Mouse (Mus musculus): ENCODE results near the gene Fam129c. TPM values are rescaled to one million over a fixed set of nuclear protein-coding genes. Genes with fewer than 3 reads are reported as not detected.

Fam129c gene
- polyA plus RNA-seq, 1 experiment from 2014 or later = 6.9 TPM

DNA sequence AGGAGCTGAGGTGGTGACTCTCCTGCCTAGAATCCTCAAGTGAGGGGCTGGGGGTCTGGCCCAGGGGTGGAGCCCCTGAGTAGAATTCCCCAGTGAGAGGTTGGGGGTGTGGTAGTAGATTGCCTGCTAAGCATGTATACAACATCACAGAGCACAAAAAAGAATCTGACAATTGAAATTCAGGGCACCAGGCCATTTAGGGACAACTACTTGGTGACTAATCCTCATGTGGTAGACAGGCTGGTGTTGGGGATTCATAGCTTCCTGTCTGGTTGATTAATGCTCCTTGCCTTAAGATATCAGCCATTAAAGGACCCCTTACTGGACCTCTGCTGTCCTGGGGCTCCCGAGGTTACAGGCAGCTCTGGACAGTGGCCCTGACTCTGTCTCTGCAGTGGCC, 18.4 kb upstream of the Fam129c start:
- Histone ChIP-seq H3K4me2 (no peak overlapping the region), H3K4me3 (no peak overlapping the region), H3K27ac (peak overlapping the region; percentile 35; the same call in 1 of the 2 replicates), H3K9ac (no peak overlapping the region), H3K4me1 (replicated peaks) (peaks cover 19% of the 10 kb centered on the region), H3K27me3 (peaks cover 13% of the 10 kb centered on the region; the same call in 1 of the 2 replicates), H3K9me3 (no peaks in the 10 kb centered on the region), H3K36me3 (peaks cover 32% of the 10 kb centered on the region)
- ATAC-seq (ENCODE audit: low FRiP score) = no peak
- WGBS = 89% methylated on average over 1 of the region's 1 CpGs

- 0 out of 2 replicates have a peak, but pooled peaks have one; percentile 11 for ATAC-seq (ENCODE audit: low FRiP score)
- peak overlapping the region; percentile 35; the same call in 1 of the 2 replicates for H3K27ac ChIP-seq
These were observed 18.0 kb upstream of the Fam129c start for GRCm38 (mm10) chr8:71579476-71579875.

GRCm38 (mm10) chr8:71580201-71580600, 17.2 kb upstream of the Fam129c start:
- peaks cover 13% of the 10 kb centered on the region; the same call in 1 of the 2 replicates for H3K27me3 ChIP-seq
- ATAC-seq (ENCODE audit: low FRiP score) = peak; percentile 46; the same call in 1 of the 2 replicates
- H3K4me2 ChIP-seq = no peak overlapping the region
- H3K9ac ChIP-seq = no peak overlapping the region
- no peak overlapping the region for H3K4me3 ChIP-seq
- 26% methylated on average over 9 of the region's 9 CpGs for WGBS
- no peak overlapping the region for H3K27ac ChIP-seq
- peaks cover 13% of the 10 kb centered on the region for H3K4me1 ChIP-seq (replicated peaks)
- H3K9me3 ChIP-seq = no peaks in the 10 kb centered on the region
- H3K36me3 ChIP-seq = peaks cover 44% of the 10 kb centered on the region

More at GRCm38 (mm10) chr8:71579476-71579875, 18.0 kb upstream of the Fam129c start:
- Histone ChIP-seq H3K4me2 (no peak overlapping the region), H3K9me3 (no peaks in the 10 kb centered on the region), H3K4me3 (no peak overlapping the region), H3K9ac (no peak overlapping the region), H3K27me3 (peaks cover 13% of the 10 kb centered on the region; the same call in 1 of the 2 replicates), H3K36me3 (peaks cover 37% of the 10 kb centered on the region), H3K4me1 (replicated peaks) (peaks cover 15% of the 10 kb centered on the region)
- WGBS = 86% methylated on average over 14 of the region's 14 CpGs

- Histone ChIP-seq H3K27ac (no peak overlapping the region), H3K4me2 (no peak overlapping the region), H3K9ac (no peak overlapping the region), H3K9me3 (no peaks in the 10 kb centered on the region), H3K27me3 (no peaks in the 10 kb centered on the region), H3K4me1 (replicated peaks) (peaks cover 12% of the 10 kb centered on the region), H3K36me3 (peaks cover 44% of the 10 kb centered on the region), H3K4me3 (no peak overlapping the region)
- WGBS = 78% methylated on average over 2 of the region's 2 CpGs
- no peak for ATAC-seq (ENCODE audit: low FRiP score)
These were observed 10.6 kb upstream of the Fam129c start for GRCm38 (mm10) chr8:71586891-71587290.

- Histone ChIP-seq H3K4me2 (no peak overlapping the region), H3K4me1 (replicated peaks) (peaks cover 25% of the 10 kb centered on the region), H3K4me3 (no peak overlapping the region), H3K9ac (no peak overlapping the region), H3K9me3 (no peaks in the 10 kb centered on the region), H3K36me3 (peaks cover 39% of the 10 kb centered on the region), H3K27ac (no peak overlapping the region), H3K27me3 (no peaks in the 10 kb centered on the region)
- WGBS = 74% methylated on average over 3 of the region's 3 CpGs
- ATAC-seq (ENCODE audit: low FRiP score) = no peak
These were observed 8.7 kb upstream of the Fam129c start for GRCm38 (mm10) chr8:71588762-71589161.

DNA sequence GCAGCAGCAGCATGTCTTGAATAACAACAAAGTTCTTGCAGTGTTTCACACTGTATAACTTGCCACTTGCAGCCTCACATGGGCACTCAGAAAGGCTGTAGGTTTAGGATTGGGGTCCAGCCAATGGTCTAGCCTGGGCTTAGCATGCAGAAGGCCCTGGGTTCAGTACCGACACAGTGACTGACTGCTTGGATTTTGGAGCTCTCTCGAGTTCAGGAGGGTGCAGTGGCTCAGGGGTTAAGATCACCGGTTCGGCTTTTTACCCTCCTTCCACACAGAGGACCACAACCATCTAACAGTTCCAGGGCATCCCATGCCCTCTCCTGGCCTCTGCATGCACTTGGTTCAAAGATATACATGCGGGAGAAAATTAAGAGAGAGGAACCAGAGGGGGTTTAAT, 6.4 kb upstream of the Fam129c start:
- Histone ChIP-seq H3K27ac (peak overlapping the region; percentile 99), H3K9me3 (no peaks in the 10 kb centered on the region), H3K4me1 (replicated peaks) (peaks cover 34% of the 10 kb centered on the region), H3K4me3 (peak overlapping the region; percentile 66), H3K27me3 (no peaks in the 10 kb centered on the region), H3K36me3 (peaks cover 29% of the 10 kb centered on the region), H3K4me2 (peak overlapping the region; percentile 85), H3K9ac (peak overlapping the region; percentile 96)
- WGBS = 26% methylated on average over 5 of the region's 5 CpGs
- no peak for ATAC-seq (ENCODE audit: low FRiP score)

GRCm38 (mm10) chr8:71591471-71592373, 5.7 kb upstream of the Fam129c start, which contains the start of gene Pgls:
TSS of gene Pgls (plus strand) at chr8:71592176.
- H3K9ac ChIP-seq = peak within 1 kb of the TSS; percentile 96
- H3K4me1 ChIP-seq (replicated peaks) = peaks cover 40% of the 10 kb centered on the region
- H3K9me3 ChIP-seq = no peaks in the 10 kb centered on the region
- WGBS = under 1% methylated on average over 71 of the region's 71 CpGs
- H3K27ac ChIP-seq = peak within 1 kb of the TSS; percentile 99
- peak within 1 kb of the TSS; percentile 66 for H3K4me3 ChIP-seq
- H3K36me3 ChIP-seq = peaks cover 24% of the 10 kb centered on the region
- H3K4me2 ChIP-seq = peak within 1 kb of the TSS; percentile 85
- ATAC-seq (ENCODE audit: low FRiP score) = peak; percentile 83
- no peaks in the 10 kb centered on the region for H3K27me3 ChIP-seq

DNA sequence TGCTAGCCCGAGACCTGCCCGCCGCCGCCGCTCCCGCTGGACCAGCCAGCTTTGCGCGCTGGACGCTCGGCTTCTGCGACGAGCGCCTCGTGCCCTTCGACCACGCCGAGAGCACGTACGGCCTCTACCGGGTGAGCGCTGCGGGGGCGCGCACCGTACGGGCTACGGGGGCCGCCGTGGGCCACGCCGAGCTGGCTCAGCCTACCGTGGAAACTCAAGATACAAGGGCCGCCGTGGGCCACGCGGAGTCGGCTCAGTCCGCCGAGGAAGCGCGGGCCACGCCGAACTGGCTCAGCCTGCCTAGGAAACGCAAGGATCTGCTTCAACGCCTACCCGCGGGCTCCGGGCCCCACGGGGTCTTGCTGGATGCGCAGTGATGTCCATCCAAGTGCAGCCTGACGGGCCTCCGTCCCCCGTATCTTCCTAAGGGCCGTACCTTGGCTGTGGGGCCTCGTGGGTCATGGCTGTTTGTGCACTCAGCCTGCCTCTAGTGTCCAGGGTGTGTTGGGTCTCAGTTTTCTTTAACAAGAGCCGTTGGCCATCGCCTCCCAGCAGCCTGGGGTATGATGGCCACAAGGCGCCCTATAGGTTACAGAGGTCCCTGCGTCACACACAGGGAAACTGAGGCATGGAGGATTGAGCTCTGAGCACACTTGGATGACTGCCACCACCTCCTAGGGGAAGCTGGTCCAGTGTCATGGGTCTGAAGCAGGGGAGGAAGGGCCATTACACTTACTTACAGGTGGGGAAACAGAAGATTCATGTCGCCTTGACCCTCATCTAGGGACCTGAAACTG, 4.9 kb upstream of the Fam129c start:
- H3K9me3 ChIP-seq = no peaks in the 10 kb centered on the region
- no peaks in the 10 kb centered on the region for H3K27me3 ChIP-seq
- H3K4me3 ChIP-seq = peak overlapping the region; percentile 66
- H3K9ac ChIP-seq = peak overlapping the region; percentile 96
- ATAC-seq (ENCODE audit: low FRiP score) = peak; percentile 76
- 5% methylated on average over 60 of the region's 60 CpGs for WGBS
- peaks cover 45% of the 10 kb centered on the region for H3K4me1 ChIP-seq (replicated peaks)
- H3K27ac ChIP-seq = peak overlapping the region; percentile 99
- H3K4me2 ChIP-seq = peak overlapping the region; percentile 85
- H3K36me3 ChIP-seq = peaks cover 16% of the 10 kb centered on the region; the same call in 1 of the 2 replicates

- H3K27me3 ChIP-seq = no peaks in the 10 kb centered on the region
- peaks cover 45% of the 10 kb centered on the region for H3K4me1 ChIP-seq (replicated peaks)
- ATAC-seq (ENCODE audit: low FRiP score) = no peak
- WGBS = 93% methylated on average over 8 of the region's 8 CpGs
- peak overlapping the region; percentile 99; the same call in 1 of the 2 replicates for H3K27ac ChIP-seq
- no peaks in the 10 kb centered on the region for H3K9me3 ChIP-seq
- H3K4me2 ChIP-seq = peak overlapping the region; percentile 85
- H3K36me3 ChIP-seq = peaks cover 13% of the 10 kb centered on the region; the same call in 1 of the 2 replicates
- H3K9ac ChIP-seq = peak overlapping the region; percentile 96
- no peak overlapping the region; the same call in 1 of the 2 replicates for H3K4me3 ChIP-seq
These were observed 3.7 kb upstream of the Fam129c start for GRCm38 (mm10) chr8:71593556-71594323.

DNA sequence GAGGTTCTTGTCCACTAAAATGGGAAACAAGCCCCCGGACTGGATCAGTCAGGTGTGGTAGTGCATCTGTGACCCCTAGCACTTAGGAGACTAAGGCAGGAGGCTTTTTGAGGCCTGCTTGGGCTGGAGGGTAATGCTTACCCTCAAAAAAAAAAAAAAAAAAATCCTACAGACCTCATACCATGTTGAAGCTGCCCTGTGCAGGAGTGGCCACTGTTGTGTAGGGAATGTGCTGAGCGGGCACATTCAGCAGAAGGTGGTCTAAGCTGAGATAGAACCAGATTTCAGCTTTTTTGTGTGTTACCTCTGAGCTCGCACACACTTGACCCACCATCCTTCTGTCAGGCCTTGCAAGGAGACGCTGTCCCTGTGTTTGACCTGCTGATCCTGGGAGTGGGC, 3.1 kb upstream of the Fam129c start:
- 97% methylated on average over 4 of the region's 4 CpGs for WGBS
- no peak overlapping the region for H3K4me3 ChIP-seq
- no peak for ATAC-seq (ENCODE audit: low FRiP score)
- no peak overlapping the region for H3K27ac ChIP-seq
- peaks cover 45% of the 10 kb centered on the region for H3K4me1 ChIP-seq (replicated peaks)
- no peaks in the 10 kb centered on the region for H3K9me3 ChIP-seq
- no peaks in the 10 kb centered on the region for H3K27me3 ChIP-seq
- peak overlapping the region; percentile 43; the same call in 1 of the 2 replicates for H3K9ac ChIP-seq
- peaks cover 18% of the 10 kb centered on the region for H3K36me3 ChIP-seq
- H3K4me2 ChIP-seq = no peak overlapping the region

- Histone ChIP-seq H3K4me3 (no peak overlapping the region), H3K36me3 (peaks cover 25% of the 10 kb centered on the region), H3K27ac (no peak overlapping the region), H3K9ac (peak overlapping the region; percentile 21; the same call in 1 of the 2 replicates), H3K27me3 (peaks cover 11% of the 10 kb centered on the region), H3K4me2 (peak overlapping the region; percentile 23; the same call in 1 of the 2 replicates), H3K9me3 (no peaks in the 10 kb centered on the region), H3K4me1 (replicated peaks) (peaks cover 38% of the 10 kb centered on the region)
- 8% methylated on average over 27 of the region's 27 CpGs for WGBS
- peak; percentile 2; the same call in 1 of the 2 replicates for ATAC-seq (ENCODE audit: low FRiP score)
These were observed 1.6 kb upstream of the Fam129c start for GRCm38 (mm10) chr8:71595862-71596261.
